Mouse (Mus musculus): ENCODE measurements around the gene Arpc5l. TPM values are rescaled to one million over a fixed set of nuclear protein-coding genes. Genes with fewer than 3 reads are reported as not detected.
"Not testable (repeated sequence)": the region's sequence is repeated elsewhere in the genome, so short reads cannot be mapped to it uniquely, and the experiment has no call there.

Gene Arpc5l
- polyA plus RNA-seq, 1 experiment from 2014 or later: 68.3 TPM

GRCm38 (mm10) chr2:39008350-39008851 lies 3.3 kb downstream of the Arpc5l start:
- Histone ChIP-seq H3K36me3 (ENCODE audit: control insufficient read depth, insufficient read depth) (peaks cover 14% of the 10 kb centered on the region), H3K4me2 (replicated peaks; ENCODE audit: low read depth) (peak overlapping the region; percentile 96), H3K27ac (ENCODE audit: low read depth, low read length) (peak overlapping the region; percentile 94), H3K9ac (ENCODE audit: low read depth, low read length) (peak overlapping the region; percentile 87), H3K4me3 (ENCODE audit: low read depth, low read length) (peak overlapping the region; percentile 88), H3K4me1 (replicated peaks; ENCODE audit: control insufficient read depth, insufficient read depth, low read length) (0 out of 2 replicates have a peak, but pooled peaks cover 8% of the 10 kb centered on the region), H3K9me3 (ENCODE audit: control insufficient read depth) (no peaks in the 10 kb centered on the region), H3K27me3 (replicated peaks; ENCODE audit: control insufficient read depth, insufficient read depth, low read length) (no peaks in the 10 kb centered on the region)
- ATAC-seq: peak; percentile 40
- under 1% methylated on average over 21 of the region's 25 CpGs for WGBS
- no peak for TF ChIP-seq CTCF (IDR thresholded peaks at IDR 0.05; ENCODE audit: low read depth)

DNA sequence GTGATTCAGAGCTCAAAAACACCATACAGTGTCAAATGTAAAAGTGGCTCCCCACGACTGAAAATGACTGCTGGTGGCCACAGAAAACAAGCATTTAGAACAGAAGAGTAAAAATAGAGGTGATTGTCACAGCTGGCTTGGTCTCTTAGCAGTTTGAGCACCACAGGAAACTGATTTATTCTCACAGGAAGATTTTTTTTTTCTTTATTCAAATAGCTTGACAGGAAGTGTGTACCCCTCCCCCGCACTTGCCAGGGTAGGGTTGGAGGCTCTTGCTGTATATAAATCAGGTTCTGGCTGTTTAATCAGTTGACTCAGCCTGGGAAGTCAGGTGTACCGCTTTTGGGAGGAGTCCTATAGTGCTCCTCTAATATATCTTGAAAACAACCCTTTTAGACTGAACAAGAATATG lies 3.8 kb downstream of the Arpc5l start:
- TF ChIP-seq CTCF (IDR thresholded peaks at IDR 0.05; ENCODE audit: low read depth): no peak
- peak overlapping the region; percentile 94 for H3K27ac ChIP-seq (ENCODE audit: low read depth, low read length)
- peaks cover 20% of the 10 kb centered on the region for H3K36me3 ChIP-seq (ENCODE audit: control insufficient read depth, insufficient read depth)
- no peaks in the 10 kb centered on the region for H3K27me3 ChIP-seq (replicated peaks; ENCODE audit: control insufficient read depth, insufficient read depth, low read length)
- no peaks in the 10 kb centered on the region for H3K9me3 ChIP-seq (ENCODE audit: control insufficient read depth)
- peak overlapping the region; percentile 96 for H3K4me2 ChIP-seq (replicated peaks; ENCODE audit: low read depth)
- ATAC-seq: no peak
- H3K4me1 ChIP-seq (replicated peaks; ENCODE audit: control insufficient read depth, insufficient read depth, low read length): 0 out of 2 replicates have a peak, but pooled peaks cover 8% of the 10 kb centered on the region
- 4% methylated on average over 3 of the region's 3 CpGs for whole genome bisulfite sequencing
- peak overlapping the region; percentile 88 for H3K4me3 ChIP-seq (ENCODE audit: low read depth, low read length)
- H3K9ac ChIP-seq (ENCODE audit: low read depth, low read length): peak overlapping the region; percentile 87

- not testable (repeated sequence) for H3K9me3 ChIP-seq (ENCODE audit: control insufficient read depth); H3K27ac ChIP-seq (ENCODE audit: low read depth, low read length); H3K4me1 ChIP-seq (replicated peaks; ENCODE audit: control insufficient read depth, insufficient read depth, low read length); H3K27me3 ChIP-seq (replicated peaks; ENCODE audit: control insufficient read depth, insufficient read depth, low read length); H3K9ac ChIP-seq (ENCODE audit: low read depth, low read length); H3K4me3 ChIP-seq (ENCODE audit: low read depth, low read length); H3K4me2 ChIP-seq (replicated peaks; ENCODE audit: low read depth); ATAC-seq
- 94% methylated on average over 4 of the region's 5 CpGs for WGBS
- H3K36me3 ChIP-seq (ENCODE audit: control insufficient read depth, insufficient read depth): peaks cover 31% of the 10 kb centered on the region
Measured at GRCm38 (mm10) chr2:39010144-39010543, 5.0 kb downstream of the Arpc5l start.

DNA sequence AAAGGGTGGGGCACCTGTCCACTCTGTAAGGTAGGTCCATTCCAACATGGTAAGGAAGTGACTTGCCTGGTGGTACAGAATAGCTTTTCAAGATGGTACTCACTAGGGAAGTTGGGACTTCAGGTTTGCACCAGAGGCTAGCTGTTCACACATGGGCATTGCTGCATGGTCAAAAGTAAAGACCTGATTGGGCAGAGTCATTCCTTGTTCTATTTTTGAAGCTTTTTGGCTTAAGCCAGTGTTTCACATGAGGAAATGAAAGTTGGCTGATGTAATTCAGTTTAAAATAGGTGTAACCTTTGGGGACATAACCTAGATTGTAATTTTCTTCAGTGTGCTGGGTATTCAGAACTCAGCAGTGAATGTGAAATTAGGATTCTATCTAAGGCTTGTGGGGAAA lies 6.1 kb downstream of the Arpc5l start:
- Histone ChIP-seq H3K9me3 (ENCODE audit: control insufficient read depth) (no peaks in the 10 kb centered on the region), H3K36me3 (ENCODE audit: control insufficient read depth, insufficient read depth) (peaks cover 43% of the 10 kb centered on the region), H3K4me2 (replicated peaks; ENCODE audit: low read depth) (no peak overlapping the region), H3K27ac (ENCODE audit: low read depth, low read length) (no peak overlapping the region), H3K4me1 (replicated peaks; ENCODE audit: control insufficient read depth, insufficient read depth, low read length) (0 out of 2 replicates have a peak, but pooled peaks cover 8% of the 10 kb centered on the region), H3K27me3 (replicated peaks; ENCODE audit: control insufficient read depth, insufficient read depth, low read length) (no peaks in the 10 kb centered on the region), H3K9ac (ENCODE audit: low read depth, low read length) (no peak overlapping the region), H3K4me3 (ENCODE audit: low read depth, low read length) (no peak overlapping the region)
- no peak for TF ChIP-seq CTCF (IDR thresholded peaks at IDR 0.05; ENCODE audit: low read depth)
- ATAC-seq: no peak

- 0 out of 2 replicates have a peak, but pooled peaks cover 8% of the 10 kb centered on the region for H3K4me1 ChIP-seq (replicated peaks; ENCODE audit: control insufficient read depth, insufficient read depth, low read length)
- no peak overlapping the region for H3K4me2 ChIP-seq (replicated peaks; ENCODE audit: low read depth)
- WGBS: 79% methylated on average over 3 of the region's 3 CpGs
- H3K9me3 ChIP-seq (ENCODE audit: control insufficient read depth): no peaks in the 10 kb centered on the region
- H3K27me3 ChIP-seq (replicated peaks; ENCODE audit: control insufficient read depth, insufficient read depth, low read length): no peaks in the 10 kb centered on the region
- H3K4me3 ChIP-seq (ENCODE audit: low read depth, low read length): no peak overlapping the region
- H3K36me3 ChIP-seq (ENCODE audit: control insufficient read depth, insufficient read depth): peaks cover 49% of the 10 kb centered on the region
- no peak overlapping the region for H3K9ac ChIP-seq (ENCODE audit: low read depth, low read length)
- TF ChIP-seq CTCF (IDR thresholded peaks at IDR 0.05; ENCODE audit: low read depth): no peak
- H3K27ac ChIP-seq (ENCODE audit: low read depth, low read length): no peak overlapping the region
- no peak for ATAC-seq
Measured at GRCm38 (mm10) chr2:39011971-39012370, 6.8 kb downstream of the Arpc5l start.

DNA sequence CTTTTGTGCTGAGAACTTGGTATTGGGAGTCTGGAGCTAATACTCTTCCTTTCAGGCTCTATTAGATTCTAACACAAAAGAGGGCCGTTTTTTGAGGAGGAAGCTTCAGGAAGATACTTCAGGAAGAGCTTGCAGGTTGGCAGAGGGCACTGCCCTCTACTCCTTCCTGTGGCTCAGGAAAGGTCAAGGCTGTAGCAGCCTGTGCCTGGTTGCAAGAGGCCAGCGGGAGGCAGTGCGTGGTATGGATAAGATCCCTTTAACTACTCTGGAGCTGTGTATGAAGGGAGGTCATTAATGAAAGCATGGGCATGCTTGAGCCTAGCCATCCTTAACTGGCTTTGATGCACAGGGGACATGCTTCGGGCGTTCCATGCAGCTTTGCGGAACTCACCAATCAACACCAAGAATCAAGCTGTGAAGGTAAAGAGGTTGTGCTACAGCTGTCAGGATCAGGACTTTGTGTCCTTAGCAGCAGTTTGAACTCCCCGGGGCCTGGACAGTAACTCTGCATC lies 7.7 kb downstream of the Arpc5l start:
- no peak for TF ChIP-seq CTCF (IDR thresholded peaks at IDR 0.05; ENCODE audit: low read depth)
- no peak overlapping the region for H3K27ac ChIP-seq (ENCODE audit: low read depth, low read length)
- H3K4me2 ChIP-seq (replicated peaks; ENCODE audit: low read depth): no peak overlapping the region
- no peaks in the 10 kb centered on the region for H3K27me3 ChIP-seq (replicated peaks; ENCODE audit: control insufficient read depth, insufficient read depth, low read length)
- WGBS: 86% methylated on average over 7 of the region's 7 CpGs
- H3K9me3 ChIP-seq (ENCODE audit: control insufficient read depth): no peaks in the 10 kb centered on the region
- H3K4me1 ChIP-seq (replicated peaks; ENCODE audit: control insufficient read depth, insufficient read depth, low read length): 0 out of 2 replicates have a peak, but pooled peaks cover 8% of the 10 kb centered on the region
- no peak overlapping the region for H3K4me3 ChIP-seq (ENCODE audit: low read depth, low read length)
- no peak for ATAC-seq
- H3K9ac ChIP-seq (ENCODE audit: low read depth, low read length): no peak overlapping the region
- peaks cover 58% of the 10 kb centered on the region for H3K36me3 ChIP-seq (ENCODE audit: control insufficient read depth, insufficient read depth)
